Mouse (Mus musculus) forebrain, embryonic 13.5 days (tissue): ENCODE results near the gene Mfsd12. TPM values are rescaled to one million over a fixed set of nuclear protein-coding genes. Genes with fewer than 3 reads are reported as not detected.

ENCODE experiments used
- ATAC-seq: fragments of 200-750 bp; cut with Nextera tagmentation; 2 replicates; pipeline ENCODE4 v1.8.0; 2017
- H3K27ac ChIP-seq: fragments of 300-500 bp; sonication (generic); 2 replicates; pipeline ENCODE4 v1.5.1; 2015; ENCODE audit warnings: inconsistent platforms, mild to moderate bottlenecking, moderate library complexity
- H3K27me3 ChIP-seq: fragments of 300-500 bp; sonication (generic); 2 replicates; pipeline ENCODE4 v1.6.1; 2015; ENCODE audit warnings: mild to moderate bottlenecking, inconsistent platforms
- H3K36me3 ChIP-seq: fragments of 300-500 bp; sonication (generic); 2 replicates; pipeline ENCODE4 v1.6.1; 2015; ENCODE audit warnings: mild to moderate bottlenecking, inconsistent platforms; ENCODE audit not compliant: poor library complexity, severe bottlenecking
- H3K4me1 ChIP-seq: fragments of 300-500 bp; sonication (generic); 2 replicates; pipeline ENCODE4 v1.6.1; 2015; ENCODE audit warnings: inconsistent platforms
- H3K4me2 ChIP-seq: fragments of 300-500 bp; sonication (generic); 2 replicates; pipeline ENCODE4 v1.6.1; 2015; ENCODE audit warnings: inconsistent platforms, mild to moderate bottlenecking, moderate library complexity
- H3K4me3 ChIP-seq: fragments of 300-500 bp; sonication (generic); 2 replicates; pipeline ENCODE4 v1.5.1; 2015; ENCODE audit warnings: mild to moderate bottlenecking, inconsistent platforms
- H3K9ac ChIP-seq: fragments of 300-500 bp; sonication (generic); 2 replicates; pipeline ENCODE4 v1.6.1; 2015; ENCODE audit warnings: mild to moderate bottlenecking, inconsistent platforms
- H3K9me3 ChIP-seq: fragments of 300-500 bp; sonication (generic); replicated peaks from 2 replicates; pipeline ENCODE4 v1.6.1; 2016; ENCODE audit warnings: inconsistent platforms
- WGBS: fragments of 180-500 bp; shearing (Covaris S2); methylation state at CpG from one replicate; pipeline ENCODE4 v1.1.7; 2015; 5-methylcytosine and 5-hydroxymethylcytosine counted together
- polyA plus RNA-seq: library from polyadenylated mRNA; unstranded; fragments of >200 nt; fragmentation: Nextera tagmentation; extraction: Ambion mirVana; gene quantifications from 2 replicates; pipeline ENCODE4 v1.2.1, GENCODE M21; 2015

Mfsd12 gene
- polyA plus RNA-seq, 1 experiment from 2014 or later, result 6.3 TPM

- H3K27ac ChIP-seq, result no peak overlapping the region
- no peaks in the 10 kb centered on the region for H3K27me3 ChIP-seq
- no peak overlapping the region for H3K4me3 ChIP-seq
- no peak overlapping the region for H3K9ac ChIP-seq
- H3K9me3 ChIP-seq, result no peaks in the 10 kb centered on the region
- peaks cover 28% of the 10 kb centered on the region for H3K4me1 ChIP-seq
- no peak overlapping the region for H3K4me2 ChIP-seq
- ATAC-seq, result peak; percentile 60
- WGBS, result 57% methylated on average over 22 of the region's 23 CpGs
- H3K36me3 ChIP-seq, result peaks cover 48% of the 10 kb centered on the region
Measured at GRCm38 (mm10) chr10:81389801-81390677, 32.7 kb downstream of the Mfsd12 start.

- H3K9me3 ChIP-seq, result no peaks in the 10 kb centered on the region
- peaks cover 48% of the 10 kb centered on the region for H3K36me3 ChIP-seq
- no peak overlapping the region for H3K27ac ChIP-seq
- H3K4me1 ChIP-seq, result peaks cover 22% of the 10 kb centered on the region
- no peak overlapping the region for H3K9ac ChIP-seq
- H3K4me2 ChIP-seq, result no peak overlapping the region
- WGBS, result 89% methylated on average over 13 of the region's 13 CpGs
- no peak overlapping the region for H3K4me3 ChIP-seq
- no peaks in the 10 kb centered on the region for H3K27me3 ChIP-seq
- ATAC-seq, result no peak
Measured at GRCm38 (mm10) chr10:81390678-81390965, 33.3 kb downstream of the Mfsd12 start.

- peaks cover 18% of the 10 kb centered on the region for H3K4me1 ChIP-seq
- no peak overlapping the region for H3K4me3 ChIP-seq
- no peak overlapping the region for H3K4me2 ChIP-seq
- peaks cover 33% of the 10 kb centered on the region for H3K36me3 ChIP-seq
- WGBS, result 87% methylated on average over 6 of the region's 6 CpGs
- no peaks in the 10 kb centered on the region for H3K9me3 ChIP-seq
- ATAC-seq, result no peak
- no peak overlapping the region for H3K27ac ChIP-seq
- no peaks in the 10 kb centered on the region for H3K27me3 ChIP-seq
- H3K9ac ChIP-seq, result peak overlapping the region; percentile 35; the same call in 1 of the 2 replicates
Measured at GRCm38 (mm10) chr10:81392270-81392669, 35.0 kb downstream of the Mfsd12 start.

GRCm38 (mm10) chr10:81392781-81393185, 35.5 kb downstream of the Mfsd12 start, which contains the start of gene Smim24:
TSS of gene Smim24 (plus strand) at chr10:81393051.
- peaks cover 33% of the 10 kb centered on the region for H3K36me3 ChIP-seq
- no peak for ATAC-seq
- no peak within 1 kb of the TSS for H3K27ac ChIP-seq
- H3K9me3 ChIP-seq, result no peaks in the 10 kb centered on the region
- 70% methylated on average over 14 of the region's 14 CpGs for WGBS
- no peaks in the 10 kb centered on the region for H3K27me3 ChIP-seq
- H3K4me3 ChIP-seq, result peak within 1 kb of the TSS; percentile 12
- peak within 1 kb of the TSS; percentile 38 for H3K9ac ChIP-seq
- H3K4me2 ChIP-seq, result peak within 1 kb of the TSS; percentile 43
- H3K4me1 ChIP-seq, result peaks cover 18% of the 10 kb centered on the region

GRCm38 (mm10) chr10:81393456-81394063, 36.3 kb downstream of the Mfsd12 start:
- H3K4me1 ChIP-seq, result peaks cover 18% of the 10 kb centered on the region
- no peaks in the 10 kb centered on the region for H3K27me3 ChIP-seq
- ATAC-seq, result no peak
- 8% methylated on average over 19 of the region's 19 CpGs for WGBS
- H3K36me3 ChIP-seq, result peaks cover 26% of the 10 kb centered on the region
- H3K9ac ChIP-seq, result peak overlapping the region; percentile 38; the same call in 1 of the 2 replicates
- H3K4me2 ChIP-seq, result peak overlapping the region; percentile 43
- peak overlapping the region; percentile 12 for H3K4me3 ChIP-seq
- no peak overlapping the region for H3K27ac ChIP-seq
- no peaks in the 10 kb centered on the region for H3K9me3 ChIP-seq

- H3K36me3 ChIP-seq, result peaks cover 33% of the 10 kb centered on the region
- H3K4me3 ChIP-seq, result no peak overlapping the region
- 13% methylated on average over 5 of the region's 5 CpGs for WGBS
- no peak overlapping the region for H3K9ac ChIP-seq
- H3K27ac ChIP-seq, result no peak overlapping the region
- no peaks in the 10 kb centered on the region for H3K9me3 ChIP-seq
- H3K27me3 ChIP-seq, result no peaks in the 10 kb centered on the region
- no peak overlapping the region for H3K4me2 ChIP-seq
- ATAC-seq, result peak; percentile 28; the same call in 1 of the 2 replicates
- H3K4me1 ChIP-seq, result peaks cover 21% of the 10 kb centered on the region
Measured at GRCm38 (mm10) chr10:81395127-81395526, 37.8 kb downstream of the Mfsd12 start.

GRCm38 (mm10) chr10:81395865-81396264, 38.6 kb downstream of the Mfsd12 start:
- ATAC-seq, result no peak
- Histone ChIP-seq H3K36me3 (peaks cover 35% of the 10 kb centered on the region), H3K27ac (0 out of 2 replicates have a peak overlapping the region, but pooled peaks have one; percentile 21), H3K4me3 (no peak overlapping the region), H3K9me3 (no peaks in the 10 kb centered on the region), H3K9ac (no peak overlapping the region), H3K27me3 (no peaks in the 10 kb centered on the region), H3K4me2 (no peak overlapping the region), H3K4me1 (peaks cover 27% of the 10 kb centered on the region)
- WGBS, result 87% methylated on average over 4 of the region's 4 CpGs

- Histone ChIP-seq H3K4me3 (no peak overlapping the region), H3K27me3 (no peaks in the 10 kb centered on the region), H3K36me3 (peaks cover 26% of the 10 kb centered on the region), H3K27ac (no peak overlapping the region), H3K4me2 (no peak overlapping the region), H3K9ac (0 out of 2 replicates have a peak overlapping the region, but pooled peaks have one; percentile 2), H3K4me1 (peaks cover 36% of the 10 kb centered on the region), H3K9me3 (no peaks in the 10 kb centered on the region)
- ATAC-seq, result no peak
- WGBS, result 63% methylated on average over 5 of the region's 5 CpGs
Measured at GRCm38 (mm10) chr10:81396749-81397148, 39.5 kb downstream of the Mfsd12 start.

GRCm38 (mm10) chr10:81399296-81399695, 42.0 kb downstream of the Mfsd12 start:
- no peak overlapping the region for H3K27ac ChIP-seq
- peaks cover 44% of the 10 kb centered on the region for H3K4me1 ChIP-seq
- no peak overlapping the region for H3K4me2 ChIP-seq
- no peaks in the 10 kb centered on the region for H3K9me3 ChIP-seq
- H3K36me3 ChIP-seq, result peaks cover 31% of the 10 kb centered on the region
- H3K27me3 ChIP-seq, result peaks cover 3% of the 10 kb centered on the region
- no peak overlapping the region for H3K4me3 ChIP-seq
- no peak for ATAC-seq
- 73% methylated on average over 5 of the region's 5 CpGs for WGBS
- H3K9ac ChIP-seq, result no peak overlapping the region

- Histone ChIP-seq H3K27me3 (peaks cover 9% of the 10 kb centered on the region), H3K4me1 (peaks cover 44% of the 10 kb centered on the region), H3K9ac (peak overlapping the region; percentile 19; the same call in 1 of the 2 replicates), H3K9me3 (no peaks in the 10 kb centered on the region), H3K4me2 (peak overlapping the region; percentile 35), H3K27ac (no peak overlapping the region; the same call in 1 of the 2 replicates), H3K4me3 (no peak overlapping the region), H3K36me3 (peaks cover 37% of the 10 kb centered on the region)
- WGBS, result 84% methylated on average over 18 of the region's 18 CpGs
- ATAC-seq, result no peak
Measured at GRCm38 (mm10) chr10:81399798-81400308, 42.6 kb downstream of the Mfsd12 start.

GRCm38 (mm10) chr10:81400371-81401204, 43.3 kb downstream of the Mfsd12 start:
- H3K27me3 ChIP-seq, result peaks cover 11% of the 10 kb centered on the region
- H3K4me3 ChIP-seq, result peak overlapping the region; percentile 10; the same call in 1 of the 2 replicates
- H3K36me3 ChIP-seq, result peaks cover 44% of the 10 kb centered on the region
- no peak for ATAC-seq
- peak overlapping the region; percentile 35 for H3K4me2 ChIP-seq
- H3K9me3 ChIP-seq, result no peaks in the 10 kb centered on the region
- WGBS, result 44% methylated on average over 22 of the region's 22 CpGs
- peak overlapping the region; percentile 68 for H3K27ac ChIP-seq
- peaks cover 44% of the 10 kb centered on the region for H3K4me1 ChIP-seq
- H3K9ac ChIP-seq, result peak overlapping the region; percentile 35; the same call in 1 of the 2 replicates
